Mouse (Mus musculus) cerebellum, adult 8-10 months (tissue): ENCODE data around the gene Gde1.

Experiments used
- DNase-seq: peaks from one replicate; pipeline ENCODE4 v3.0.0; 2022

Gene Gde1

GRCm38 (mm10) chr7:118705101-118705961 lies at the start of gene Gde1:
Gene Gde1, minus strand, starts transcription at chr7:118705778.
- DNase-seq: peak; percentile 92

GRCm38 (mm10) chr7:118751625-118752024 lies 46.0 kb upstream of the Gde1 start:
- no peak for DNase-seq

- no peak for DNase-seq
These were observed 44.1 kb upstream of the Gde1 start for GRCm38 (mm10) chr7:118749706-118750105.

- no peak for DNase-seq
These were observed 42.5 kb upstream of the Gde1 start for GRCm38 (mm10) chr7:118747891-118748672.

GRCm38 (mm10) chr7:118744766-118745165 lies 39.2 kb upstream of the Gde1 start:
- DNase-seq: no peak

GRCm38 (mm10) chr7:118742278-118742677 lies 36.7 kb upstream of the Gde1 start:
- DNase-seq: no peak

- peak; percentile 95 for DNase-seq
These were observed 35.2 kb upstream of the Gde1 start for GRCm38 (mm10) chr7:118740532-118741338.

- DNase-seq: peak; percentile 84
These were observed 34.5 kb upstream of the Gde1 start, which contains the start of gene Vps35l for GRCm38 (mm10) chr7:118739975-118740531. Gene Vps35l, plus strand, starts transcription at chr7:118740226.

GRCm38 (mm10) chr7:118738730-118739129 lies 33.2 kb upstream of the Gde1 start:
- DNase-seq: no peak

GRCm38 (mm10) chr7:118733225-118733624 lies 27.6 kb upstream of the Gde1 start:
- DNase-seq: no peak

GRCm38 (mm10) chr7:118731781-118732180 lies 26.2 kb upstream of the Gde1 start:
- no peak for DNase-seq

- no peak for DNase-seq
These were observed 23.4 kb upstream of the Gde1 start for GRCm38 (mm10) chr7:118728846-118729587.

- DNase-seq: no peak
These were observed 19.9 kb upstream of the Gde1 start for GRCm38 (mm10) chr7:118725459-118725858.

GRCm38 (mm10) chr7:118723927-118724326 lies 18.3 kb upstream of the Gde1 start:
- no peak for DNase-seq

GRCm38 (mm10) chr7:118718066-118718465 lies 12.5 kb upstream of the Gde1 start:
- DNase-seq: no peak

- no peak for DNase-seq
These were observed 9.3 kb upstream of the Gde1 start for GRCm38 (mm10) chr7:118714873-118715272.

- peak; percentile 90 for DNase-seq
These were observed 6.9 kb upstream of the Gde1 start, which contains the start of gene Ccp110 for GRCm38 (mm10) chr7:118712228-118713173. Gene Ccp110, plus strand, starts transcription at chr7:118712552.

GRCm38 (mm10) chr7:118710776-118711175 lies 5.2 kb upstream of the Gde1 start:
- DNase-seq: no peak

GRCm38 (mm10) chr7:118708002-118708401 lies 2.4 kb upstream of the Gde1 start:
- no peak for DNase-seq

GRCm38 (mm10) chr7:118707216-118707615 lies 1.6 kb upstream of the Gde1 start:
- no peak for DNase-seq

- no peak for DNase-seq
These were observed 910 bp upstream of the Gde1 start for GRCm38 (mm10) chr7:118706488-118706887.
